Mouse (Mus musculus) forelimb bud, embryonic 11.5 days (tissue): ENCODE measurements around the gene Mettl7b.
A peak's percentile ranks its signal among the peaks of the same experiment; 100 is the strongest.
"Not testable (repeated sequence)": the region's sequence is repeated elsewhere in the genome, so short reads cannot be mapped to it uniquely, and the experiment has no call there.

Experiments
- DNase-seq: peaks from one replicate; pipeline ENCODE4 v3.0.0-alpha.2; 2012; ENCODE audit warnings: low read depth, low spot score

Gene Mettl7b

DNA sequence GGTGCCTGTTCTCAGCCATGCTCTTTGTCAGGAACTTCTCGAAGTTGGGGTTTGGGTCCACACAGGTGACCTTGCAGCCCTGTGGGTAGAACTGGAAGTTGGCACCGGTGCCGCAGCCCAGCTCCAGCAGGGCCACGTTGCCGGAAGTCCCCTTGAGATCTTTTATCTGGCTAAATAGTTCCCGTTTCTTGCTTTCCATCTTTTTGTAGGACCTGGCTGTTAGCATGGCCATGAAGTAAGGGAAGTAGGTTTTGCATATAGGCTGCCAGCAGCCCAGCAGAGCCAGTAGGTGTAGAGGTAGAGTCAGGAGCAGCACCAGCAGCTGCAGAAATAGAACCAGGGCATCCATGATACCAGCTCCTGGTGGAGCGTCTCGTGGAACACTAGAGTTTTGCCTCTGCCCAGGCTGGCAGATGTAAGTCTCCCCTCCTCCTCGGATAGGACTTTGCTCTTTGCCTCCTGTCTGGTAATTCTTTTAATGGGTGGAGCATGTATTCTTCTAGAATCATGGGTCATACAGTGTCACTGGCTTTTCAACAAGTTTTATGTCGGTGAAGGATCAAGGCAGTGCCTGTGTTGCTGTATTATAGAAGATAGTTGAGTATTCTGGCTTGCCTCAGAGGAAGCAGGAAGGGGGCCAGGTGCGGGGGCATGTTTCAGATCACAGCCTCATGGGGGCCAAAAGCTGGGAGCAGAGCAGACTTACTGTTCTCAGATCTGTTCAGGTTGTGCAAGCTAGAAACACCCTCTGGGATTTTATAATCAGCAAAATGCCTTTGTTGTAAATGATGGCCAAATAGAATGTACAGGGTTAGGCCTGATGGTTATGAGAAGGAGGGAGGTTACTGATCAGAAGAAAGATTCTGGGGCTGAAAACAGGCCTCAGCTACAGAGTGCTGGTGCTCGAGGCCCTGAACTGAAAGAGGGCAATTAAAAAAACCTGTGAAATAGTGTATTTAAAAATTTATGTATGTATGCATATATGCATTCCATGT, at the start of gene Mettl7b:
Gene Mettl7b, minus strand, starts transcription at position 399 of the 995 bp plus-strand sequence.
- no peak for DNase-seq

DNA sequence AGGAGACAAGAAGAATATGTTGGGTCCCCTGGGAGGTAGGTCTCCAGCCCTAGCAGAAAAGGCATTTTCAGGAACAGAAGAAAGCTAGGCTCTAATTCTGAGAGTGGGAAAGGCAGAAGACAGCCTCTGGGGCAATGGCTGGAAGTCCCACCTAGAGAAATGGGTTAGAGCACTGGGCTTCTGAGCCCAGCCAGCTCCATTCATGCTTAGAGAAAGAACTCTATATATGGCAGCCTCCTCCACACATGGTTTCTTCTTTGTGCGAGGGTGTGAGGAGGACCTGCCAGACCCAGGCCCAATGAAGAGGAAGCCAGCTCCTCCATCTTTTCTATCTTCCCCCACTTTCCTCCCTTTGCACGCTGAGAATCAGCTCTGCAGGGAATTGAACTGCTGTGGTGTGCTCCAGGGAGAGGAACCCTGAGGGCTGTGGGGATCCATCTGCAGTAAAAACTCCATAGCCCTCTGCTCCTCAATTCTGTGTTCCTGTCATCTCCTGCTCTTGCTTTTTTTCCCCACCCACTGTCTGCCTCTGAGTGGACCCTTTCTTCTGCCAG, 49.6 kb upstream of the Mettl7b start, which contains the start of gene Olfr763:
Gene Olfr763, plus strand, starts transcription at position 504 of the 554 bp plus-strand sequence.
- DNase-seq, result no peak

DNA sequence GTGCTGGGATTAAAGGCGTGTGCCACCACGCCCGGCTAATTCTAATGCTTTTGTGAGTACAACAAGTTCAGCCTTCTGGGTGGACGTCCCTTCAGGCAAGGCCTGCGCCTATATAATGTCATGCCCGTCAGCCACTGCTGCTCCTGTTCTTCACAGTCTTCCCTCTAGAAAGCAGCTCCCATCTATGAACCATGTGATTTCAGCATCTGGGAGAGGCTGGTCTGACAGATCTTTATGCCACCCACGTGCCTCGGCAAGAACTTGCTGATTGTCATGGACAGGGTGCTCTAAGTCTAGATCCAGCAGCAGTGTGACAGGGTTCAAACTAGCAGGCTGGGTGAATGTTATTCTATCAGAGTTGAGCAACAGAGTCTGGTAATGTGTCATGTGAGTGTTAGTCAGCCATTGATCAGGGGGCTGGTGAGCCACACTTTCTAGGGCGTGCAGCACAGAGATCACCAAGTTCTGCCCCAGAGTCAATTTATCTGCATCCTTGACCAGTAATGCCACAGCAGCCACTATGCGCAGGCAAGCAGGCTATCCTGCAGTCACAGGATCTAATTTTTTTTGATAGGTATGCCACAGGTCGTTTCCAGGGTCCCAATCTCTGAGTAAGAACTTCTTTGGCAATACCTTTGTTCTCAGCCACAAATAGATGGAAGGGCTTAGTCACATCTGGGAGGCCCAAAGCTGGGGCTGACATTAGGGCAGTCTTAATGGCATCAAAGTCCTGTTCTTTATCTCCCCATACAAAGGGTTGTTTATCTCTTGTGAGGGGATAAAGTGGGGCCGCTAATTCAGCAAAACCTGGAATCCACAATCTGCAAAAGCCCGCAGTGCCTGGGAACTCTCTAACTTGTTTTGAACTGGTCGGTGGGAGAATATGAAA, 43.5 kb upstream of the Mettl7b start:
- no peak for DNase-seq

DNA sequence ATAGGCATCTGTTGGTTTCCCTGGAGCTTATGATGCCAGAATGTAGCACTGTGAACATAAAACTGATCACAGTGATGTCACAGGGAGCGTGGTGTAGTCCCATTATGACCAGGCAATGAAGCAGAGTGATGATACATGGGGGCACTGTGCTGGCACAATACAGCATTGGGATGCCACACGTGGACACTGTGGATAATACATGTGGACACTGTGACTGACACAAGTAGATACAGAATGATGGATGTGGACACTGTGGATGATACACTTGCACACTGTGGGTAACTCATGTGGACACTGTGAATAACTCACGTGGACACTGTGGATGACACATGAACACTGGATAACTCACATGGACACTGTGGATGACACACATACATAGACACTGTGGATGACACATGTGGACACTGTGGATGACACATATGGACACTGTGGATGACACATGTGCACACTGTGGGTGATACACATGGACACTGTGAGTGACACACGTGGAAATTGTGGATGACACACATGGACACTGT, 35.8 kb upstream of the Mettl7b start:
- no peak for DNase-seq

DNA sequence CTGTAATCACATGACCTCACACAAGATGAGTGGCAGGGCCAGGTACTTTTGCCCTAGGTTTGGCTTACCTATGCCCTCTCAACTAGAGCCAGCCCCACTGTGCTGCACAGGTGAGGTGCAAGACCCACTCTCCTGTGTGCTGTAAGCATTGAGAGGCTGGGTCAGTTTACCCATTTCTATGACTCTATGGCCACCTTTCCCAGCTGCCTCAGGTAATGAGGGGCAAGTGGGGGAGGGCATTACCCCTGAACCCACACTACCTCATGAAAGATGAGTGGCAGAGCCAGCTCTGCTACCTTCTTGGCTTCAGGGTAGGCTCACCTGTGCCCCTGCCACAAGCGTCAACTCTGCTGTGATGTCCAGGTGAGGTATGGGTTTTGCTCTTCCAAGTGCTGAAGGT, 35.0 kb upstream of the Mettl7b start:
- DNase-seq, result no peak

DNA sequence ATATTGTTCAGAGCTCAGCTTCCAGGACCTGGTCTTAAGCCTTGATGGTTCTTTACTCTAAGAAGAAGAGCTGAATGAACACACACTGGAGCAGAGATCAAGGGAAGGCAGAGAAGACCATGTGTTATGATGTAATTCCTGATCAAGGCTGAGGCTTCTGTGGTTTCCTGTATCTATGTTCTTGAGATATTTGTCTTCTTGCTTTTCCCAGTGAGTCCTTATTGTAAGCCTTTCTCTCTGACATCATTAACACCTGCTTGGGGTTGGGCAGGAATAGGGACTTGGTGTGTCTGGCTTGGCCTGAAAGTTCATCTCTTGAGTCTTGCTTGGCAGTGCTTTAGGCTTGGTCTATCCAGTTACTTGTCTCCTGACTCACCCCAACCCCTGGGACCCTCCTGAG, 30.2 kb upstream of the Mettl7b start:
- no peak for DNase-seq

DNA sequence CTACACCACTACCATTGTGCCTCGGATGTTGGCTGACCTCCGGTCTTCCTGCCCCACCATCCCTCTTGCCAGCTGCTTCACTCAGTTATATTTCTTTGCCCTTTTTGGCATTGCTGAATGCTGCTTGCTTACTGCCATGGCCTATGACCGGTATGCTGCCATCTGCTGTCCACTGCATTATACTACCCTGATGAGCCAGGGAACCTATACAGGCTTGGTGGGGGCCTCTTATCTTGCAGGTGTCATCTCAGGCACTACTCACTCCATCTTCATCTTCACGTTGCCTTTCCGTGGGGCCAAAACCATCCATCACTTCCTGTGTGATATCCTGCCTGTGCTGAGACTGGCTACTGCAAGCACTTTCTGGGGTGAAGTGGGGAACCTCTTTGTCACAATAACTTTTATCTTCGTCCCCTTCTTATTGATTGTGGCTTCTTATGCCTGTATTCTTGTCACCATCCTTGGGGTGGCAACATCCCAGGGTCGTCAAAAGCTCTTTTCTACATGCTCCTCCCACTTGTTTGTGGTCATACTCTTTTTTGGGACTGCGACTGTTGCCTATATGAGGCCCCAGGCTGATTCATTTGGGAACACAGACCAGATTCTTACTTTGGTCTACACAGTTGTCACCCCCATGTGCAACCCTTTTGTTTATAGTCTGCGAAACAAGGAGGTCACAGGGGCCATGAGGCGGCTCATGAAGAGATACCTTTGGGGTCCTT, 29.5 kb upstream of the Mettl7b start:
- not testable (repeated sequence) for DNase-seq

DNA sequence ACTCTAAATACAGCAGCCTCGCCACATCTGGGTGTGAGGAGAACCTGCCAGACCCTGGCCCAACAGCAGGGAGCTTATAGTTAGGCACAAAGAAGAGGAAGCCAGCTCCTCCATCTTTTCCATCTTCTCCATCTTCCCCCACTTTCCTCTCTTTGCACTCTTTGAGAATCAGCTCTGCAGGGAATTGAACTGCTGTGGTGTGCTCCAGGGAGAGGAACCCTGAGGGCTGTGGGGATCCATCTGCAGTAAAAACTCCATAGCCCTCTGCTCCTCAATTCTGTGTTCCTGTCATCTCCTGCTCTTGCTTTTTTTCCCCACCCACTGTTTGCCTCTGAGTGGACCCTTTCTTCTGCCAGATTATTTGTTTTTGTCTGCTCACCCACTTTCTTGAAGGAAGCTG, 28.3 kb upstream of the Mettl7b start, which contains the start of gene Olfr9:
Gene Olfr9, plus strand, starts transcription at position 301 of the 400 bp plus-strand sequence.
- not testable (repeated sequence) for DNase-seq

DNA sequence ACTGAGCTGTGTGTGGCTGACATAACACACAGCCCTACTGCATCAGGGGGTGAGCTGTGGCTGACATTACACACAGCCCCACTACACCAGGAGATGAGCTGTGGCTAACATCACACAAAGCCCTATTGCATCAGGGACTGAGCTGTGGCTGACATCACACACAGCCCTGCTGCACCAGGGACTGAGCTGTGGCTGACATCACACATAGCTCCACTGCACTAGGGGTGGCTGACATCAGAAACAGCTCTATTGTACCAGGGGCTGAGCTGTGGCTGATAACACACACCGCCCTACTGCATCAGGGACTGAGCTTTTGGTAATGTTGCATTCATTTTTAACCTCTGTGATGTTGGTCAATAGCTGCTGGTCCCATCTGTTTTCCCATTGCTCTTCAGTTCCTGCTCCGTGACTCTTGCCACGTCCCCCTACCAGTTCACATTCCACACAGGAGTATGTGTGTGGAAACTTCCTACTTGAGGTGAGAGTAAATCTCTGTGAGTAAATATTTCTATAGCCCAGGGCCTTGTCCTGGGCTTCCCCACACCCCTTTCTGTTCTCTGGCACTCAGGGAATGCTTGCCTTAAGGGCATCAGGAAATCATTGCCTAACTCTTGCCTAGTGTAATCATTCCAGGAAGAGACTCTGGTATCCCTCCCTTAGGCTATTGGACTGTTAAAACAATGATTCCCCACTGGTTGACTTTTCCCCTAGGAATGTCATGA, 20.0 kb upstream of the Mettl7b start:
- peak; percentile 10 for DNase-seq

DNA sequence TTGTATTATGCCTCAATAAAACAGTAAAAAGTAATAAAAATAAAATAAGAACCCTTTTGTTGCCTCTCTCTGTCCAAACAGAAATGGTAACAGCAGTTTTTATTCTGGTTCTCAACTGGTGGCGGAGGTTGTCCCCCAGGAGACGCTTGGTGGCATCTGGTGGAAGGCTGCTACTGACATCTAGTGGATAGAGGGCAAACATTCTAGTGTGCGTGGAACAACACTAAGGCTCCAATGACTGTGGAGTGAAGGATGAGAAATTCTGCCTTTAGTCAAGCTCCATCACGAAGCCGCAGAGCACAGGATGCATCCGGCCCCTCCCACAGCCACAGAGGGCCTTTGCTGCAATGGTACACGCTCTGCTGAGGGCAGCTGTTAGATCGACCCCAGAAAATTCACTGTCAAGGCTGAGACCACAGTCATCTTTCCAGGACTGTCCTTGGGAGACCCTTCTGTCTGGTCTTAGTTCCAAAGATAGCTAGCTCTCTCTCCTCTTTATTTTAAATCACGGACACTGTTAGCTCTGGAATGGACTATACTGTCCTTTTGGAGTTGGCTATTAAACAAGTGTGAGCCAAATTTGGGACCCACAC, 16.8 kb upstream of the Mettl7b start:
- peak; percentile 61 for DNase-seq

DNA sequence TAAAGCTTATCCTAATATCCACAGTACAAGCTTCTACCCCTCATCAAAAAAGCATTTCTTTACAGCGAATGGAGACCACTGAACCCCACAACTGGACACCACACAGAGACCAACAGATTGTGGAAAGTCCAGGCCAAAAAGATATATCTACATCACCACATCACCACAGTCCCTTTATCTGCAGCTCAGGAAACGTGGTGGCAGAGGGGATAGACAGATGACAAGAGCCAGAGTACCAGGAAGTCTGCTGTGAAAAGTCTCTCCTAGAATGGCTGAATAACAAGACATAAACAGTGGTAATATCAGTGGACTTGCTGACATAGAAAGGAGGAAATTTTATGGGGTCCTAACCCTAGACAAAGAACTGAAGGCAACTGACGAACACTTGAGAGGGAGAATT, 15.6 kb upstream of the Mettl7b start:
- DNase-seq, result no peak

DNA sequence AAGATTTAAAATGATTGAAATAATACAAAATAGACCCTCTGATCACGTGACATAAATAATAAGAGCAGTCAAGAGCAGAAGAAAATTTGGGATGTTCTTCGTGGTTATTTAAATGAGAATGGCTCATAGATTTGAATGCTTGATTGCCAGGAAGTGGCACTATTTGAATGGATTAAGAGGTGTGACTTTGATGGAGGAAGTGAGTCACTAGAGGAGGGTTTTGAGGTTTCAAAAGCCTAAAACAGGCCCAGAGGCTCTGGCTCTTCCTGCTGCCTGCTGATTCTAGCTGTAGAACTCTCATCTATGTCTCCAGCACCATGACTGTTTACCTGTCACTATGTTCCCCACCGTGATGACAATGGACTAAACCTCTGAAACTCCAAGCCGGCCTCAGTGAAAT, 12.1 kb upstream of the Mettl7b start:
- no peak for DNase-seq

DNA sequence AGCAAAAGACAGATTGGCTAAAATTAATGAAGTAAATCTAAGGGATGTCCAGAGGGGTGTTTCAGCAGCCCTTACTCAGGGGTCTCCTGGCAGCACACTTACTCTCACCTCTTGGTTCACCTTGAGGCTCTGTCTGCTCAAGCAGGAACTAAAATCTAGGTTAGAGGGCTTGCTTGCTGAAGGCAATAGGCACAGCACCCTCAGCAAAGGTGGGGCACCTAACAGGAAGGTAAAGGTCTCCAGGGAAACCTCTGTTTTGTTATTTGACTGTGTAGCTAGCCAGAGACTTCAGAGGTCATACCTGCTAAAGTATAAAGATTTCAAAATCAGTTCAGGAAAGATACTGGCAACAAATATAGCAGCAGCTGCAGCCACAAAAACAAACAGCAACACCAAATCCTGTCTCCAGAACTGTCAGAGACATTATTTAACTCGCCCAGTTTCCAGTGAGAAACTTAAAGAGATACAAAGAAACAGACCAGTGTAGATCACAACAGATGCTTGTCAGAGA, 10.0 kb upstream of the Mettl7b start:
- DNase-seq, result no peak

DNA sequence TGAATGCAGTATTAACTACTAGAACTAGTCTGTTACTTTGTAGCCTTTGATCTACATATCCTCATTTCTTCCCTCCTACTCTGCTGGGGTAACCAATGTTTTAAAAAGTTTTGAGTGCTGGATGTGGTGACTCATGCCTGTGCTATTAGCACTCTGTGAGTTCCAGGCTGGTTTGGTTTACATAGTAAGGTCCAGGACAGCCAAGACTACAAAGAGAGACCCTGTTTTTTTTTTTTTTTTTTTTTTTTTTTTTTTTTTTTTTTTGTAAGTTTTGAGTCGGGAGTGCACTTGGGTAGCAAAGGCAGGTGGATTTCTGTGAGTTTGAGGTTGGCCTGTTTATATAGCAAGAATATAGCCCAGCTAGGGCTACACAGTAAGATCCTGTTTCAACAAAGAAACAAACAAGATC, 7.6 kb upstream of the Mettl7b start:
- DNase-seq, result no peak

DNA sequence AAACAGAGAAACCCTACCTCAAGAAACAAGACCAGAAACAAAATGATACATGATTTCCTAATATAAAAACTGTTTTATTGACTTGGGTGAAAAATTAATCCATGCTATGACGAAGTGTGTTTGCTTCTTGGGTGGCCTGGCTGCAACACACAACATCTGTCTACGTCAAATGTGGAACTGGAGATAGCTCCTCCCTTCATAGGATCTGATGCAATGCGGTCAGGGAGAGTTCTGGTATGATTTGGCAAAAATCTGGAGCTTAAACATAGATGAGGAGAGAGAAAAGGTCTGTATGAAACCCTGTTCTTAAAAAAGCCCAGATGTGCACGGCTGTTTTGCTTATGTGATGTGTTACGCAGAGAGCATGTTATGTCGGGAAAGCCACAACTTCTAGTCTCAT, 5.1 kb upstream of the Mettl7b start:
- no peak for DNase-seq

DNA sequence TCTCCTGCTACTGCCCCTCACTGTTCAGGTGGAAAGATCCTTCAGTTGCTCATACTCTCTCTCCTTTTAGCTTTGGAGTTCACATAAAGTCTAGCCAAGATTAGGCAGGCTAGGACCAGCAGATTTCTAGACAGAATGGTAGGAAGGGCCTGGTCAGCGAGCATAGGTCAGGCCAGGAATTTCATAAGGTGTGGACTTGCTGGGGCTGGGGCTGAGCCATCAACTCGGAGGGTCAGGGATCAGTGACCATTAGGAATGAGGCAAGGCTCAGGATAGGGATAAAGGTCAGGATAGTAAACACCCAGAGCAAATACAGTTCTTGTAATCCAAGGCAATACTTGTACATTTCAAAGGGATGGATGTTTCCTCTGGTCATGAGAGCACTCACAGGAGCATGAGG, 4.2 kb upstream of the Mettl7b start:
- no peak for DNase-seq

DNA sequence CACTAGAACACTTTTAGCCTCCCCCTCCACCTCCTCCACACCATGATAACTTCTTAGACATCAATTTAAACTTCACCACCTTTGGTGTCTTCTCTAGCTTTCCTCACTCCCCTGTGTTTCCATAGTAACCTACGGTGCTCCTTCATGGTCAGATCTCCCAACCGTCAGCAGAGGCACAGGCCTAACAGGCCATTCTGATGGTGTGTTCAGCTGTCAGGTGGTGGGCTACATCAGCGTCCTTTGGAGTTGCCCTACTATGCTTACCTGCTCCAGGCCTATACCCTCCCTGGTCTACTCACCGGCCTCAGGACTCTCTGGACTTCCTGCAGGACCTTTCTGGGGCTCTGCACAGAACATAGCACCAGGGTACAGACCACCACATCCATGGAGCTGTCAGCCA, 646 bp downstream of the Mettl7b start:
- DNase-seq, result no peak

DNA sequence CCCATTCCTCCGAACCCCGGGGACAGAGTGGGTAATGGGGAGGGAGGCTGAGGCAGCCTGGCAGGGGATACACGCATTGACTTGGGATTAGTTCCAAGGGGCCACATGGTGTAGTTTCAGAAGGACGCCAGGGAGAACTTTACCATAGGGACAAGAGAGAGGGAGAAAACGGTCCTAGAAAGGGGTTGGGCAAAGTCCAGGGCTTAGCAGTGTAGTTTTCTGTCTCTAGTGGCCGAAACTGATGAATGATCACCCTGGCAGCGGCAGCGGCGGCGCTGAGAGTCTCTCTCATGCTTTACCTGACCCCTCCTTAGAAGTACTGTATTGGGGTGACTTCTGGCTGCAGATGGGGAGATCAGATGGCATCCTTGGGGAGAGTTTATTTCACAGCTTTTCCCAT, 2.4 kb downstream of the Mettl7b start:
- DNase-seq, result no peak

DNA sequence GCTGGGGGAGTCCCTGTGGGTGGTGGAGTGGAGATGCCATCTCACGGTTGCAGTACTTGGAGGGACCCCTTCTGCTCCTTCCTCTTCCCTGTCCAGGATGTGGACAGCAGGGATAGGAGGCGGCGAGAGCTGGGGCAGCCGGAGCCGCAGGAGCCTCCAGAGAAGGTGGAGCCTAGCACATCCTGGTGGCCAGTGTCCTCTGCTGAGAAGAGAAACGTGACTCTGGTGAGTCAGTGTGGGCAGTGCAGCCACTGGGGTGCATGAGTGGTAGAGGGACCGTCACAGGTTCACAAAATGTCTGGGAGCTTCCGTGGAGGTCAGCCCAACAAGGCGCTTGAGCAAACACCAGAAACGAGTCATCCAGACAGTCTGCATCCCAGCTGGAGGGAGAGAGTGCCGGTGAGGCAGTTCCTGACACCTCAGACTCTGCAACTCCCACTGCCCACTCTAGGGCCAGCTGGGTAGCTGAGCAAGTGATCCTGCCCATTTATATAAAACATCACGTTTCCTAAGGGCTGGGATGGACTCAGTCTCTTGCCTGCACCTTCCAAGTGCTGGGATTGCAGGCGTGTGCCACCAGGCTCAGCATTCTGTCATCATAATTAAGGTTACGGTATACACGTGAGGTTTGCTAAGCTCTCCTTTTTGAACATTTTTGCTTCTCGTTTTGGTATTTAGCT, 10.4 kb downstream of the Mettl7b start:
- DNase-seq, result no peak
